Mouse (Mus musculus) layer of hippocampus, adult 9-10 months (tissue): ENCODE results near the gene Porcn.
A peak's percentile ranks its signal among the peaks of the same experiment; 100 is the strongest.

ENCODE experiments used
- DNase-seq: peaks from one replicate; pipeline ENCODE4 v3.0.0; 2022; ENCODE audit warnings: low spot score

The Porcn gene

GRCm38 (mm10) chrX:8206015-8206693 is at the start of gene Porcn:
Gene Porcn (minus strand): TSS chrX:8206525.
- no peak for DNase-seq

- no peak for DNase-seq
Measured at GRCm38 (mm10) chrX:8255807-8256206, 49.5 kb upstream of the Porcn start.

GRCm38 (mm10) chrX:8253711-8254110 is 47.4 kb upstream of the Porcn start:
- DNase-seq, result no peak

DNA sequence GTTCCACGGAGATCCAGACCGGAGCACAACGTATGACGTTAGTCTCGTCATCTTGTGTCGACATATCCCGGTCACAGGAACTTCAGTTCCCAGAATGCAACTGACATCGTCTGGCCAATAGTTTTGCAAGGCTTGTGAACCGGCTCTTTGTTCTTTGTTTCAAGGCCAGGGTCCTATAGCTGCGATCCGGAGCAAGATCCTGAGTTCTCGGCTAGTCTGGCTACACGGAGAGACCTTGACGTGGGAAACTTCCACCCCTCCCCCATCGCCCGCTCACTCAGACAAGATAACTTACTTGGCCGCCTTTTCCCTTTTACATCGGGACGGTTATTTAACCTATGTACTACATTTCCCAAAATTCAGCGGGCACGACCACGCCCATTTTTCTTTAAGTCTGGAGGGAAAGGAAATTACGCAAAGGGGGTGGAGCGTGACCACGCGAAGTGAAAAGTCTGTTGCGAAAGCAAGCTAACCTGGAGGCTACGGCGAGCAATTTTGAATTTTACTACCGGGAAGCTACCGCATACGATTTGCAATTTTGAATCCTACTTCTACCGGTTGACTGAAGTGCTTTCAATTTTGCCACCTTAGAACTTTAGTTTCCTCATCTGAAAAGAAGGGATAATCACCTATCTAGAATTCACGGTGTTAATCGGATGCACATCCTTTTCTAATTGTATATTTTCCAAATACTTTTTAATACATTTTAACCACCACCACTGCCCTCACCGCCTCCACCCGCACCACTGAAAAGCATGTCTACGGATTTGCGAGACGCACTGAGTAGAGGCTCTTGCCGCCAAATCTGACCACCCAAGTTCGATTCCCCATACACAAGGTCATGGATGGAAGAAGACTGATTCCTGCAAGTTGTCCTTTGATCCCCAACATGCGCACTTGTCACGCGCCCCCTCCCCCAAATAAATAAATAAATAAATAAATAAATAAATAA is 46.3 kb upstream of the Porcn start, which contains the start of gene Ftsj1:
TSS of gene Ftsj1 (minus strand) at position 73 of the 952 bp plus-strand sequence.
- DNase-seq, result peak; percentile 85

DNA sequence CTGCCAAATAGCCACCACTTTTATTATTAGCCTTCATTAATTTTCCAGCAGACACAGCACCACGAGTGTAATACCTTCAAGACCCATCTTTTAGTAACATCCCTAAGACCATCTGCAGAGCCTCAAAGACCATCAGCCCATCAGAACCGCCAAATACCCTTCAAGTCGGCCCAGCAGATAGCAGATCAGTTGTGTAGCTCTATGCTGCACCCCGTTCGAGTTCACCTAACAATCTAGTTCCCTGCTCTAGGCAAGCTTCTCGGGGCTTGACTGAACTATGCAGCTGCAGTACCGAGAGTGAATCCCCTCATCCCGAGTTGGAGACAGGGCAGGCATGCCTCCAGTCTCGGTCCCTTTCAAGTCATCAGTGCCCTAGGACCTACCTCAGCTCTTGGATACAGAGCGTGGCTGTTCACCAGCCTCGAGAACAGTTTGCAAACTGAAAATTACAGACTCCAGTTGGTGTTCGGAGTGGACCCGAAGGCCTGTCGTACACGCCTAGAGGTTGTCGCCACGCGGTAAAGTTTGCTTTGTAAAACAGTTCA is 45.5 kb upstream of the Porcn start:
- DNase-seq, result no peak

- DNase-seq, result no peak
Measured at GRCm38 (mm10) chrX:8248542-8249120, 42.3 kb upstream of the Porcn start.

DNA sequence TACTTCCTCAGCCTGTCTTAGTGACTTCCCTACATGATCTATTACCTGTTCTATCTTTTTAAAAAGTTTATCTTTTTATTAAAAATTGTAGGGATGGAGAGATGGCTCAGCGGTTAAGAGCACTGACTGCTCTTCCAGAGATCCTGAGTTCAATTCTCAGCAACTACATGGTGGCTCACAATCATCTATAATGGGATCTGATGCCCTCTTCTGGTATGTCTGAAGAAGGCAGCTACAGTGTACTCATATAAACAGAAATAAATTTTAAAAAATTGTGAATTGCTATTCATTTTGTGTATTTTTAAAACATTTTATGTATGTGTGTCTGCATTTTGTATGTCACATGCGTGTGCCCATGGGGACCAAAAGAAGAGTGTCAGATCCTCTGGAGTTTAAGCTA is 41.4 kb upstream of the Porcn start:
- DNase-seq, result no peak

DNA sequence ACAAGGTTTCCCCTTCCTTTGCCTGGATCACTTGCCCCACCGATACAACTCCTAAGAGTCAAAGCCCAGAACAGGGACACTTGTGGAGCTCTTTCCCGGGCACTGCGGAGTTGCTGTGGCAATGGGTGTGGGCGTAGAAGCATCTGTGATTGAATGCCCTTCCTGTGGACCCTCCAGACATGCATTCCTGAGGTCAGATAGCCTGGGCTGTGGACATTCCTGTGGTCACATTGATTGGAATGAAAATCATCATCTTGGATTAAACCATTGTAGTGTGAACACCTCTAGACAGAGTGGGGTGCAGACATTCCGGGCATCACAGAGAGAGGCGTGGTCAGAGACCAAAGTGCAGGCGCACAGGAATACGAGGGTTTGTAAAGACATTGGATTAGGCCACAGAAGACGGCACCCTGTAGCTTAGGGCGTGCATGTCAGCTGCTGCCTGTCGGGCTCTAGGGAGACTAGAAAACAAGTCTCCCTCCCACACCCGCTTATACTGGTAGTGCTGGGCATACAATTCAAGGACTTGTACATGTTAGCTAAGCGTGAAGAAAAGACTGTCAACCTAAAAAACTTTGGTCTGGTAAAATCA is 32.6 kb upstream of the Porcn start:
- no peak for DNase-seq

GRCm38 (mm10) chrX:8236704-8237103 is 30.4 kb upstream of the Porcn start:
- DNase-seq, result no peak

- no peak for DNase-seq
Measured at GRCm38 (mm10) chrX:8233602-8234001, 27.3 kb upstream of the Porcn start.

- DNase-seq, result no peak
Measured at GRCm38 (mm10) chrX:8230272-8230671, 23.9 kb upstream of the Porcn start.

- DNase-seq, result no peak
Measured at GRCm38 (mm10) chrX:8223473-8223872, 17.1 kb upstream of the Porcn start.

DNA sequence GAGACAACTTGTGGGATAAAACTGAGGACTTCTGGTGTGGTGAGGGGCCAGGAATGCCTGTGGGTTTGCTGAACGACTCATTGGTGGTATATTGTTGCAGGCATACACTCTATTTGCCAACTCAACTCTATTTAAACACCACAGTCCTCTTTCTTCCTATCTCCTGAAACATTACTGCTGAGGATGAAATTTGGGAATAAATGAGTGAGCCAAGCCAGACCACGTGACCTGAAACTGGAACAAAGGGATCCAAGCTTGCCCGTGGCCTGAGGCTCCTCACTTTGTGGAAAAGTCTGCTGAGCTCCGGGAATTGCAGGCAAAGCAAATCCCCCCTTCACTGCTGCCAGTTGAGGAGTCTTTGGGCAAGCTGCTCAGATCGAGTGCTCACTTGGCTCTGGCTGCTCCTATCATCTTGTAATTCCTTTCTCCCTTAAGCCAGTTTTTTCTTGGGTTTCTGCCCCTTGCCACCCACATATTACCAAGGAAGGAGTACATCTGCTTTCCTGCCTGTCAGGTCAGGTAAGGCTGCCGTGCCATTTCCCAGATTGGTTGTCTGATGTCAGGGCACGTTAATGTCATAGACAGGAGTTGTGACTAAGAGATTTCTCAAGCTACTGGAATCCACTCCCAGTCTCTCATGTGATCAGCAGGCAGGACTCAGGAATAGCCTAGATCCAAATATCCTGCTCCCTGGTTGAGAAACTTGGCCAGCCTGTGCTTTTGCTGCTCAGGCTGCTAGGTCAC is 16.5 kb upstream of the Porcn start:
- DNase-seq, result no peak

DNA sequence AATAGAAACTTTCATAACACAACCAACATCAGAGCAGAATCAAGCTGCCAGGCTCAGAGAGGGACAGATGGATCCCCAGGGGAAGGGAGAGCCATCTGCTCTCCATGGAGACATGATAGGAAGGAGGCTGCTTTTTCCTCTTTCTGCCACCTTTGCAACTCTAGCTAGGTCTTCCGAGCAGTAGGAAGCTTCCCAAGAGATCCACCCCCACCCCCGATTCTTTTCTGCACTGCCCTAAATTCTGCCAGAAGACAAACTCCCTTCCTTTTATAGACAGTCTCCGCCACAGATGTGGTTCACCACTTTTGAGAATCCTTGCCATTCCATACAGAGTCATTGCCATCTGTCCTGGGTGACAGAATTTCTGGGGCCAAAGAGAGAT is 16.0 kb upstream of the Porcn start:
- DNase-seq, result peak; percentile 49

GRCm38 (mm10) chrX:8219651-8220050 is 13.3 kb upstream of the Porcn start:
- DNase-seq, result no peak

GRCm38 (mm10) chrX:8218114-8218513 is 11.8 kb upstream of the Porcn start:
- DNase-seq, result no peak

- DNase-seq, result no peak
Measured at GRCm38 (mm10) chrX:8217383-8217782, 11.1 kb upstream of the Porcn start.

GRCm38 (mm10) chrX:8211490-8212207 is 5.3 kb upstream of the Porcn start:
- no peak for DNase-seq

DNA sequence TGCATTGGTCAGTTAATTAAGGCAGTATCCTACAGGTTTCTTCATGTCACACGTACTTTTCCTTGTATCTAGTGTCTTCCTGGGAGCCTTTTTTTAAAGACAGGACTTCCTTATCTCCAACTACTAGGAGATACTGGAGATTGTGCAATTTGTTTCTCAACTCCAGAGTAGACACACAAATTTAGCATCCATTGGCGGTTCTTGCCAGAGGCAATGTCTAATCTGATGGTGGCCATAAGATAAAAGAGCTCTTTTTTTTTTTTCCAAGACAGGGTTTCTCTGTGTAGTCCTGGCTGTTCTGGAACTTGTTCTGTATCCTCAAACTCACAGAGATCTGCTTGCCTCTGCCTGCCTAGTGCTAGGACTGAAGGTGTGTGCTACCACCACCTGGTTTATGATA is 3.4 kb upstream of the Porcn start:
- no peak for DNase-seq

DNA sequence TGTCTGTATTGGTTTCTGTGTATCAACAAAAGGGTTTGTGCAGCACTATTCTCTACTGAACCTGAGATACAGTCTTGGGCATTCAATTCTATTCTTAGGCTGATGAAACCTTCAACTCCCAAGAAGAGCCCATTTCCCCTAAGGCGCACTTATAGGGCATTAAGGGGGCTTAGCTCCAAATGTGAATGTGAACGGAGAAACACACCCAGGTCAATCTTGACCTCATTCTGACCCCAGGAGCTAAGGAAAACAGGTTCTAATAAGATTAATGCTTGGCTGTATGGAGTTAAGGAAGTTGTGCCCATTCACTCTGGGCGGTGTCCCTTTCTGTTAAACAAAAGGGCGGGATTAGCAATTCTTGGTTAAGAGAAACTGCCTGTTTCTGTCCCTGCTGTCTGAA is 899 bp upstream of the Porcn start:
- DNase-seq, result no peak

DNA sequence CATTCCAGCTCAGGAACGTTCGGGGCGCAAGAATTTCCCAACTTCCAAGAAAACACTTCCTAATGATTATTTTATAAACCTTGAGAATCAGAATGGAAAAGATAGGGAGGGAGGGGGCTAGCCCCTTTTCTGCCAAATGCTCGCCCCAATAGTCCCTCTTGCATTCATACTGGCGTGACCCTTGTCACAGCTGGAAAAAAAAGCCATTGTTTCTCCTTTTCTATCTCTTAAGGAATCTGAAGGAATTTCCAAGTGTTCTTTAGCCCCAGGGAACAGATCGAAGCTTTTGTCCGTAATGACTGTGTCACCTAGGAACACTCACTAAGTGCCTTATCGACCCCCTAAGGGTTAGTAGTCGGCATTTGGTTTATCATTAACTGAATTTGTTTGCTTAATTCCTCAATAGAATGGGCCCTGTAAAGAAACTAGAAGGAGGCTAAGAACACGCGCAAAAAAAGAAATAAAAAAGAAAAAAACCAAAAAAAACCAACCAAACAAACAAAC is 421 bp upstream of the Porcn start:
- no peak for DNase-seq
